Mouse (Mus musculus) CH12.LX (cell line): ENCODE results near the gene Cd300ld3. TPM values are rescaled to one million over a fixed set of nuclear protein-coding genes. Genes with fewer than 3 reads are reported as not detected.

Experiments used
- DNase-seq: peaks from one replicate; pipeline ENCODE4 v3.0.0-alpha.2; 2013; ENCODE audit errors: extremely low read depth
- H3K27ac ChIP-seq: 2 replicates; pipeline ENCODE4 v1.5.1; 2012; ENCODE audit warnings: low read depth, mild to moderate bottlenecking, control low read depth, moderate library complexity; ENCODE audit not compliant: insufficient read depth
- H3K27me3 ChIP-seq: replicated peaks from 2 replicates; pipeline ENCODE3; 2012; ENCODE audit warnings: inconsistent platforms
- H3K36me3 ChIP-seq, 2 experiments: replicated peaks in 1 of 2; 2 replicates each; pipeline versions ENCODE3 to v1.6.1; 2012; ENCODE audit warnings: inconsistent platforms in 1 of 2, low read length in 1 of 2, mild to moderate bottlenecking in 1 of 2, mixed read lengths in 1 of 2, moderate library complexity in 1 of 2; ENCODE audit not compliant: control insufficient read depth in 1 of 2, insufficient read depth in 1 of 2
- H3K4me1 ChIP-seq, 2 experiments: 2 replicates each; pipeline ENCODE4 v1.6.1; 2012; ENCODE audit warnings: inconsistent platforms in 1 of 2, moderate library complexity in 1 of 2; ENCODE audit not compliant: insufficient read depth in 2 of 2, control insufficient read depth in 1 of 2
- H3K4me2 ChIP-seq: 2 replicates; pipeline ENCODE4 v1.6.1; 2012; ENCODE audit warnings: low read depth, mild to moderate bottlenecking, control low read depth; ENCODE audit not compliant: poor library complexity, insufficient read depth, severe bottlenecking
- H3K4me3 ChIP-seq, 3 experiments: fragments of 150-350 bp in 1 of 3; sonication (generic) in 1 of 3; replicated peaks in 1 of 3; 2 replicates each; pipeline versions ENCODE3 to v1.5.1; 2011 to 2012; ENCODE audit warnings: low read depth in 2 of 3, low read length in 2 of 3, mild to moderate bottlenecking in 2 of 3, moderate library complexity in 2 of 3, control low read depth in 1 of 3, improper control_type of control experiment in 1 of 3, inconsistent platforms in 1 of 3, mixed read lengths in 1 of 3; ENCODE audit not compliant: poor library complexity in 1 of 3
- H3K79me2 ChIP-seq: replicated peaks from 2 replicates; pipeline ENCODE4 v1.6.1; 2012; ENCODE audit warnings: mild to moderate bottlenecking, moderate library complexity; ENCODE audit not compliant: control insufficient read depth, poor library complexity, insufficient read depth, severe bottlenecking; ENCODE audit errors: extremely low read depth
- H3K9ac ChIP-seq: 2 replicates; pipeline ENCODE4 v1.6.1; 2012; ENCODE audit warnings: low read depth, mild to moderate bottlenecking, control low read depth, moderate library complexity; ENCODE audit not compliant: insufficient read depth
- H3K9me3 ChIP-seq: replicated peaks from 2 replicates; pipeline ENCODE3; 2012; ENCODE audit warnings: low read length, inconsistent platforms, mixed read lengths
- BHLHE40 ChIP-seq: IDR thresholded peaks from 2 replicates; pipeline ENCODE4 v1.6.1; 2011; ENCODE audit warnings: mild to moderate bottlenecking, low read depth, low read length, improper control_type of control experiment
- CHD2 ChIP-seq: IDR thresholded peaks from 2 replicates; pipeline ENCODE4 v1.6.1; 2011; ENCODE audit warnings: low read length, improper control_type of control experiment
- ETS1 ChIP-seq: conservative IDR thresholded peaks from 2 replicates; pipeline ENCODE4 v1.6.1; 2012; ENCODE audit warnings: low read depth, mild to moderate bottlenecking, inconsistent platforms, low read length, improper control_type of control experiment, moderate library complexity
- GABPA ChIP-seq: IDR thresholded peaks from 2 replicates; pipeline ENCODE4 v1.6.1; 2012; ENCODE audit warnings: low read depth, low read length, improper control_type of control experiment, inconsistent platforms; ENCODE audit not compliant: insufficient replicate concordance
- KAT2A ChIP-seq: IDR thresholded peaks from 2 replicates; pipeline ENCODE4 v1.6.1; 2012; ENCODE audit warnings: low read length, improper control_type of control experiment, inconsistent platforms; ENCODE audit not compliant: insufficient replicate concordance
- MAX ChIP-seq: IDR thresholded peaks from 2 replicates; pipeline ENCODE4 v1.6.1; 2011; ENCODE audit warnings: low read length, improper control_type of control experiment
- MXI1 ChIP-seq: IDR thresholded peaks from 2 replicates; pipeline ENCODE4 v1.6.1; 2011; ENCODE audit warnings: mild to moderate bottlenecking, low read depth, low read length, improper control_type of control experiment
- RAD21 ChIP-seq: IDR thresholded peaks from 2 replicates; pipeline ENCODE4 v1.6.1; 2011; ENCODE audit warnings: low read depth, mild to moderate bottlenecking, low read length, improper control_type of control experiment, moderate library complexity
- SMC3 ChIP-seq: IDR thresholded peaks from 2 replicates; pipeline ENCODE4 v1.6.1; 2011; ENCODE audit warnings: low read depth, low read length, improper control_type of control experiment
- TCF12 ChIP-seq: IDR thresholded peaks from 2 replicates; pipeline ENCODE4 v1.6.1; 2014; ENCODE audit warnings: low read depth, mild to moderate bottlenecking, inconsistent platforms, low read length, improper control_type of control experiment
- UBTF ChIP-seq: IDR thresholded peaks from 2 replicates; pipeline ENCODE4 v1.6.1; 2012; ENCODE audit warnings: low read depth, mild to moderate bottlenecking, inconsistent platforms, low read length, improper control_type of control experiment, moderate library complexity
- dilution Hi-C: fragments of 300-500 bp; cut with MboI; formaldehyde crosslinking; loops from 2 replicates; pipeline ENCODE4 v1.14.3; 2020; ENCODE audit warnings: low sequenced_read_pairs; ENCODE audit not compliant: extremely low pct_unique_long_range_greater_than_20kb, extremely low pct_ligation_motif_present
- in situ Hi-C: fragments of 300-500 bp; cut with MboI; formaldehyde crosslinking; loops from 3 replicates; pipeline ENCODE4 v1.14.3; 2019; ENCODE audit warnings: low sequenced_read_pairs, low pct_ligation_motif_present, low pct_unique_long_range_greater_than_20kb, mixed read lengths
- polyA plus RNA-seq: library from polyadenylated mRNA; unstranded; fragments of >175 nt; gene quantifications from 2 replicates; pipeline ENCODE4 v1.2.1, GENCODE M21; 2012; ENCODE audit warnings: low read depth; ENCODE audit not compliant: insufficient read length
- total RNA-seq, 2 experiments: library from RNA; depleted of rRNA; stranded (reverse); fragments of 300-350 nt in 1 of 2; fragments of >200 nt in 1 of 2; gene quantifications; 2 replicates each; pipeline ENCODE4 v1.2.3; 2012 to 2014

The Cd300ld3 gene
- total RNA-seq (2012; rRNA removed) (0.17 and 0.42 TPM in 2 replicates), total RNA-seq (2014; rRNA removed) (not detected in 2 replicates), polyA plus RNA-seq (0.37 TPM in 1 of 2 replicates, not detected in the other)

DNA sequence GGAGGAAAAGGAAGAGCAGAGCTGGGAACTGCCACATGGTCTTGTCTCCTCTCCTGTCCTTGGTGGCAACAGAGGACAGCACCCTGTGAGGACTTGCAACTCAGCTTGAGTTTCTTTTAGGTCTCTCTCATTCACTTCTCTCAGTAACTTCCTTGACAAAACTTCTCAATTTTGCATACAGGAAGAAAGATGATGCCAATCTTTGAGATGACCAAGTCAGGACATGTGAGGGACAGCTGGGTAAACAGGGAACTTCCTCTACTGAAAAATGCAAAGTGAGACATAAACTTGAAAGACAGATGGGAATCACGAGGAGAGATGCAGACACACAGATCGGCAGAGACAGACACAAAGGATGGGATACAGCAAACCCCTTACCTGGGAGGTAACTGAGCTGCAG lies at the start of gene Cd300ld3:
TSS of gene Cd300ld3 (minus strand) at position 151 of the 400 bp plus-strand sequence.
- Histone ChIP-seq H3K4me2 (no peak within 1 kb of the TSS), H3K27me3 (peaks cover 40% of the 10 kb centered on the region), H3K27ac (no peak within 1 kb of the TSS), H3K4me1 (peaks cover 5 to 6% of the 10 kb centered on the region in 2 experiments), H3K79me2 (no peaks in the 10 kb centered on the region), H3K36me3 (no peaks in the 10 kb centered on the region), H3K4me3 (no peak within 1 kb of the TSS), H3K9me3 (no peaks in the 10 kb centered on the region), H3K9ac (no peak within 1 kb of the TSS)
- in situ Hi-C loops (no loop called here), dilution Hi-C loops (no loop called here)
- TF ChIP-seq ETS1 (peak; percentile 54), UBTF (no peak), BHLHE40 (peak; percentile 59), TCF12 (peak; percentile 20; the same call in 1 of the 2 replicates)
- no peak for DNase-seq

DNA sequence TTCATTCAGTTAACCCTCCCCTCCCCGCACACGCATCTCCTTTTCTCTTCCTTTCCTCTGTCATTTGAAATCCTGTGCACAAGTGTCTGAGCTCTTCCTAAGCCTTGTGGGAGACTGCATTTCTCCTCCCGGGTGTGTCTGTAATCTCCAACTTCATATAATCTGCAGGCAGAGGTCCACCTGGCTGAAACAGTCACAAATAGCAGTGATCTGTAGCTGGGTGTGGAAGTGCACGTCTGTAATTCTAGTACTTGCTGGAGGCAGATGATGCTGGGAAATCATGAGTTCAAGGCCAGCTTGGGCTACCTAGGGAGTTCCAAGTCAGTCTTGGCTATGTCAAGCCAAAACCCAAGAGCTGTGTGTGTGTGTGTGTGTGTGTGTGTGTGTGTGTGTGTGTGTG lies 43.9 kb upstream of the Cd300ld3 start:
- Histone ChIP-seq H3K9me3 (peaks cover 15% of the 10 kb centered on the region), H3K9ac (no peak overlapping the region), H3K36me3 (no peaks in the 10 kb centered on the region), H3K4me1 (peaks cover 9 to 29% of the 10 kb centered on the region in 2 experiments), H3K27me3 (no peaks in the 10 kb centered on the region), H3K27ac (no peak overlapping the region)
- no peak for DNase-seq
- dilution Hi-C loops, result no loop called here
- TF ChIP-seq MXI1 (no peak), MAX (no peak), RAD21 (no peak), UBTF (no peak), CHD2 (no peak), SMC3 (no peak), KAT2A (no peak)
- TF ChIP-seq, all 38 proteins: peak for 0
- in situ Hi-C loops, result no loop called here
- no peak overlapping the region for H3K4me2 ChIP-seq
- H3K79me2 ChIP-seq, result no peaks in the 10 kb centered on the region
- H3K4me3 ChIP-seq, result no peak overlapping the region

DNA sequence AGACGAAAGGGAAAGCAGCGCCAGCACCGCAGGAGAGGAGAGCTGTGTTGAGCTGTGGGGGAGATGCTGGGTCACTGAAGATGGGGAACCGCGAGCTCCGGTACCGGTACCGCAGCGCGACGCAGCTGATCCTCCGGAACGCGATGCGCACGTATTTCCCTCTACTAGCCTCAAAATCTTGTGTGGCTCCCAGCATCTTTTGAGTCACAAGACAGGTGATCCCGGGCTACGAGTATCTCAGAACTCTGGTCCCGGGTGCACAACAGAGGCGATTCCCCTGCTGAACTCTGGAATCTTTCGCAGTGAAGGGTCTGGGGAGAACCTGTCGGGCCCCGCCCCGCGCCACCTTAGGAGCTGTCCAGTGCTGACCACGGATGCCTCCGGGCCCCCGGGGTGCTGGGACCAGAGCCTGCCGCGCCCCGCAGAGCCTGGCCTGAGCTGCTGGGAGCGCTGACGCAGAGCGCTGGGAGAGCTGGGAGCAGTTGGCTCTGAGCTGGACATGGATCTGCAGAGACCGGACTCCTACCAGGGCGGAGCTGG lies 43.2 kb upstream of the Cd300ld3 start, which contains the start of gene Rab37:
TSS of gene Rab37 (plus strand) at position 70 of the 540 bp plus-strand sequence.
- Histone ChIP-seq H3K4me1 (peaks cover 6 to 24% of the 10 kb centered on the region in 2 experiments), H3K9ac (no peak within 1 kb of the TSS), H3K4me2 (no peak within 1 kb of the TSS), H3K27me3 (no peaks in the 10 kb centered on the region), H3K36me3 (no peaks in the 10 kb centered on the region)
- no peak for DNase-seq
- dilution Hi-C loops, result no loop called here
- TF ChIP-seq GABPA (no peak), UBTF (no peak)
- TF ChIP-seq, all 38 proteins: peak for 0
- peaks cover 15% of the 10 kb centered on the region for H3K9me3 ChIP-seq
- in situ Hi-C loops, result no loop called here
- no peaks in the 10 kb centered on the region for H3K79me2 ChIP-seq
- H3K27ac ChIP-seq, result no peak within 1 kb of the TSS
- no peak within 1 kb of the TSS for H3K4me3 ChIP-seq
